Mouse (Mus musculus) skeletal muscle tissue, adult 2 months (tissue): ENCODE measurements around the gene Mamdc2.

Experiments
- DNase-seq: peaks from one replicate; pipeline ENCODE4 v3.0.0-alpha.2; 2012; ENCODE audit warnings: low read depth, low spot score

Mamdc2 gene

GRCm38 (mm10) chr19:23435731-23436130 is 12.5 kb downstream of the Mamdc2 start:
- DNase-seq, result no peak

GRCm38 (mm10) chr19:23434433-23434832 is 13.8 kb downstream of the Mamdc2 start:
- no peak for DNase-seq

GRCm38 (mm10) chr19:23417668-23418067 is 30.6 kb downstream of the Mamdc2 start:
- DNase-seq, result no peak

DNA sequence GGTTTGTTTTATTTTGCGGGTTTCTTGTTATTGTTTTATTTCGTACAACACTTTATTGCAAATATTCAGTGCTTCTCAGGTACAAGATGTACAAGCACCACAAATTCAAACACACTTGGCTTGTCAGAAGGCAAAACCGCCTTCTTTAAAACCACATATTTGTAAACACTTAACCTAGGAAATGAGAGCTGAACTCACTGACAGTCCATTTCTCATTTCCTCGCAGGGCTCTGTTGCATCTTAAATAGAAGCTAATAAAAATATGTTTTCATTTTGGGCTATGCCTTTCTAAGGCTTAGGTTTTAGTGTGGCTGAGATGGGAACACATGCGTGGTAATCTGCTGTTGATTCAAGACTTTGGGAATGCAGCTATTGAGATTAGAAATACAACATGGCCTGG is 37.4 kb downstream of the Mamdc2 start:
- no peak for DNase-seq

- peak; percentile 6 for DNase-seq
Observed at GRCm38 (mm10) chr19:23410328-23410727, 37.9 kb downstream of the Mamdc2 start.

DNA sequence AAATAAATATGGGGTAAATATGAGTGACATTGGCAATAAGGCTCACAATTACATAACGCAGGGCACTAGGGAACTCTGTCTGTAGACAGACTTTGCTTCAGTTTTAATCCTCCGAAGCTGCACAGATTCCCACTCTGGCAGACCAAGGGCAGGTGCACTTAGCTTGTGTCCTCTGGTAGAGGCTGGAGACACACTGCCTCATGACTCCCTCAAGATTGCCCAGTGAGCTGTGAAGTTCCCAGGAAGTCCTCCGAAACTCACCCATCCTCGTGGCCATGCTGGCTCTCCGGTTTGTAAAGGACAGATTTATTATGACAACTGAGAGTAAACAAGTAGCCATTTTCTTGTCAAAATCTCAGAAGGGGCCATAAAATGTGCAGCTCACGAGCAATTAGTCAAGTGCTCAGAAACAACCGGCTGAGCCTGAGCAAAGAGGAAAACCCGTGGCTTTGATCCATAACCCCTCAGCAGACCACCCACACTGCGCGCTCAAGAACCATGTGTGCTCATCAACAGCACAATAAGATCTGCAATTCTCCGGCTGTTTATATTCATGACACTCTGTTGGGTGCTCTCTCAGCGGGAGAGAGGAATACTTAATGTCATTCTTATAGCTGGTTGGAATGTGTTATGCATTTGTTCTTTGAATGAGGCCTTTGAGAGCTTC is 46.6 kb downstream of the Mamdc2 start:
- DNase-seq, result no peak

- DNase-seq, result peak; percentile 76
Observed at GRCm38 (mm10) chr19:23400485-23400884, 47.8 kb downstream of the Mamdc2 start.

GRCm38 (mm10) chr19:23395956-23396355 is 52.3 kb downstream of the Mamdc2 start:
- no peak for DNase-seq

GRCm38 (mm10) chr19:23394597-23394996 is 53.6 kb downstream of the Mamdc2 start:
- DNase-seq, result no peak

DNA sequence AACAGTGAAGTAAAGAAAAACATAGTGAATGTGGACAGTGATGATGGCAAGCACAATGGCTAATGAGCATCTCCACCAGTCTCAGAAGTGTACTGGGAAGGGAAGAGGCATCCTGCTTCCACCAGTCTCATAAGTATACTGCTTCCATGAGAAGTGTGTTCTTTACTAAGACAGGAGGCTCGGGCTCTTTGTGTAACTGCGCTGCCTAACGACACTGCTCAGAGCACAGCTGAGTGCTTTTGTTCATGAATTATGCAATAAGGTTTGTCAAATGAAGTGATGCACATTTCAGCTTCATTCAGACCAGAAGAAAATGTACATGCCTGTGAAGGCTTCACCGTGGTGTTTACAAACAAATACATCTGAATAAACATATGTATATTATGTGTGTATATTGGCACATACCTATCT is 59.4 kb downstream of the Mamdc2 start:
- DNase-seq, result no peak

GRCm38 (mm10) chr19:23388083-23388861 is 60.0 kb downstream of the Mamdc2 start:
- no peak for DNase-seq

DNA sequence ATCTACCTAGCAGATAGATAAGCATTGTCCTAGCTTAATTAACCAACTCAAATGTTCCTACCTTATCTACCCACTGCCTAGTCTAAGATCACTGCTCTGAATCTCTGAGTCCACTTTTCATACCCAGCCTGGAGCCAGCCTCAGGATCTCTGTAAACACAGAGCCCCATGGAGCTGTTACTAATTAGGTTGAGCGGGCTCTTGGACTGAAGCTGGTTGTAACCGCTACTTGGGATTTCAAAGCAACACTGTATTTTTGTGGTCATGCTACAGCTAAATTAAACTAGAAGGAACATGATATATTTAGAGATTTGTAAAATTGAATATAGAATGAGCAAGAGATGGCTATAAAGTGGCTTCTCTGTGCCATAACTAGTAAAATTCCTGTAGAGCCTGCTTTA is 65.8 kb downstream of the Mamdc2 start:
- DNase-seq, result no peak

- DNase-seq, result no peak
Observed at GRCm38 (mm10) chr19:23380968-23381367, 67.3 kb downstream of the Mamdc2 start.

- no peak for DNase-seq
Observed at GRCm38 (mm10) chr19:23379752-23380504, 68.3 kb downstream of the Mamdc2 start.

GRCm38 (mm10) chr19:23376536-23377201 is 71.6 kb downstream of the Mamdc2 start:
- no peak for DNase-seq

DNA sequence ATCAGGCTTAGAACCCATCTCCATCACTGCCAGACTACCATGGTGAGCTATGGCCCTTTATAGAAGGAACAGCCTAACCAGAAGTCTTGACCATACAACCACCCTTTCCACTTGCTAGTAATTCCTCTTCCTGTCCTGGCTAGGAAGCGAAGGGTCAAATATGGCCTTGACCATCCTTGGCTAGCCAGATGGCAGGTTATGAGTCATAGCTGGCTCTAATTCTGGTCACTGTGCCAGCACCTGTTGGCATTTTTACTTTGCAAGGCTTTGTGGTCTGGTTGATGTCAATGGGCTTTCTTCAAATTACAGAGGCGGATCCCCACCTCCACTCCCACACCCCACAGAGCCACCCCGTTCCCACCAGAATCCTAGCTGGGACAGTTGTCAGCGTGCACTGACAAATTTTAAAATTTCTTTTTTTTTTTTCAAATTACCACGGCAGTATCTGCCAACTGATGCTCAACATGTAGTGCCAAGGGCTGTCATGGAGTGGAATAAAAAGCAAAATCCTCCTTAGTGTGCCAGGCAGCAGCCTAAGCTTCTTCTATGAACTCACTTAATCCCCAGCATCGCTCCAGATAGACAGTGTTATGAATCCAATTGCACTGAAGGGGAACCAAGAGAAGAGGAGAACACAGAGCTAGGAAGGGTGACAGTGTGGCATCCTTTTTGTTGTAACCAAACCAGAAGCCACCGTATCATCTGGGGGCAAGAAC is 73.1 kb downstream of the Mamdc2 start:
- DNase-seq, result peak; percentile 18

- no peak for DNase-seq
Observed at GRCm38 (mm10) chr19:23373728-23374127, 74.5 kb downstream of the Mamdc2 start.

DNA sequence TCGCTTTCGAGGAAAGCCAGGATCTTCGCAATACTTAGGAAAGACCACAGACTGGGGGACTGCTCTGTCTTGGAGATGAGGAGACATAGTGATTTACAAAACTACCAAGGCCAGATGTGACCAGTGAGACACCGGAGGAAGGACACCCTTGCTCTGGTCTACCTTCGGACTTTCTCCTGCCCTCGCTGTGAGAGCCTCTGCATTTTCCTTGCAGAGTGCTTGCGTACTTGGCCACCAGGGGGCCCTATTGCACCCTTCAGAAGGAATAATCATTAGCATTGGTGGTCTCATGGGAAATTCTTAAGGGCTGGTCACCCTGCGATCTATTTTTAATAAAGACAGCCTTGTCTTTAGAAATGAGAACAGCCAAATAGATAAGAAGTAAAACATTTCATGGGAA is 75.0 kb downstream of the Mamdc2 start:
- DNase-seq, result peak; percentile 29

- DNase-seq, result no peak
Observed at GRCm38 (mm10) chr19:23369275-23369674, 79.0 kb downstream of the Mamdc2 start.

DNA sequence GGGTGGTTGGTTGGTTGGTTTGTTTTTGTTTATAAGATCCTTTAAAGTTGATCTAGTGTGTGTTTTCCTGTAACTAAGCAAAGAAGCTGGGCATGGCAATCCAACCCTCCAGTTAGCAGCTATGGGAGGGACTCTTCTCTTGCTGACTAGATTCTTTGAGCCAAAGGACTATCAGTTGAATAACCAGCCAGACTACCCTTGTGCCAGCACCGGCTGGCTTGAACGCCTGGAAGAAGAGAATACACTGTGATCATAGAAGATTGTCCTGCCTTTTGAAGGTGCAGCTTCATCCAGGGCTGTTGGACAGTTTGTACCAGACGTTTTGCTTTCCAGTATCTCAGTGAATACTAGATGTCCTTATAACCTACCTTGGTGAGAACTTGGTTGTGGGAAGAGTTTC is 86.2 kb downstream of the Mamdc2 start:
- no peak for DNase-seq

GRCm38 (mm10) chr19:23361124-23361523 is 87.1 kb downstream of the Mamdc2 start:
- DNase-seq, result no peak
